Mouse (Mus musculus) ES-E14 (cell line): Measurements from ENCODE around the gene Fam173a.

Experiments used
- CHD2 ChIP-seq: IDR thresholded peaks from 2 replicates; pipeline ENCODE4 v1.6.1; 2014; ENCODE audit warnings: mild to moderate bottlenecking, low read depth, low read length, inconsistent platforms
- MAFK ChIP-seq: IDR thresholded peaks from 2 replicates; pipeline ENCODE4 v1.6.1; 2014; ENCODE audit warnings: mild to moderate bottlenecking, low read depth, low read length, inconsistent platforms; ENCODE audit not compliant: insufficient read depth

- TF ChIP-seq MAFK, result no peak
- no peak for TF ChIP-seq CHD2
Measured at GRCm38 (mm10) chr17:25808028-25808427, 15.3 kb upstream of the Fam173a start.
